Mouse (Mus musculus): Measurements from ENCODE around the gene Kank2. TPM values are rescaled to one million over a fixed set of nuclear protein-coding genes. Genes with fewer than 3 reads are reported as not detected.

Kank2 gene
- polyA plus RNA-seq, 1 experiment: 44.7 TPM

- no peak overlapping the region for H3K27ac ChIP-seq (ENCODE audit: insufficient read depth, low read length)
- TF ChIP-seq CTCF (IDR thresholded peaks at IDR 0.05; ENCODE audit: borderline replicate concordance, insufficient read depth, low read depth, low read length) (no peak), POLR2A (IDR thresholded peaks at IDR 0.05; ENCODE audit: borderline replicate concordance, insufficient read depth, low read length) (no peak)
- DNase-seq: no peak
- WGBS: 59% methylated on average over 14 of the region's 14 CpGs
- H3K4me3 ChIP-seq (replicated peaks; ENCODE audit: insufficient read depth, low read depth, low read length): no peak overlapping the region
- no peaks in the 10 kb centered on the region for H3K27me3 ChIP-seq (ENCODE audit: control insufficient read depth, insufficient read depth, low read length)
- peaks cover 12% of the 10 kb centered on the region for H3K4me1 ChIP-seq (ENCODE audit: control insufficient read depth, insufficient read depth, low read length)
These were observed 31.4 kb upstream of the Kank2 start for GRCm38 (mm10) chr9:21829834-21830460.

GRCm38 (mm10) chr9:21824366-21824765, 25.8 kb upstream of the Kank2 start:
- no peak for DNase-seq
- no peak overlapping the region for H3K4me3 ChIP-seq (replicated peaks; ENCODE audit: insufficient read depth, low read depth, low read length)
- no peak overlapping the region for H3K27ac ChIP-seq (ENCODE audit: insufficient read depth, low read length)
- no peaks in the 10 kb centered on the region for H3K27me3 ChIP-seq (ENCODE audit: control insufficient read depth, insufficient read depth, low read length)
- WGBS: 78% methylated on average over 10 of the region's 10 CpGs
- no peak for TF ChIP-seq CTCF (IDR thresholded peaks at IDR 0.05; ENCODE audit: borderline replicate concordance, insufficient read depth, low read depth, low read length)
- peaks cover 11% of the 10 kb centered on the region for H3K4me1 ChIP-seq (ENCODE audit: control insufficient read depth, insufficient read depth, low read length)

GRCm38 (mm10) chr9:21823957-21824356, 25.4 kb upstream of the Kank2 start:
- no peaks in the 10 kb centered on the region for H3K27me3 ChIP-seq (ENCODE audit: control insufficient read depth, insufficient read depth, low read length)
- no peak overlapping the region for H3K27ac ChIP-seq (ENCODE audit: insufficient read depth, low read length)
- H3K4me1 ChIP-seq (ENCODE audit: control insufficient read depth, insufficient read depth, low read length): peaks cover 14% of the 10 kb centered on the region
- no peak overlapping the region for H3K4me3 ChIP-seq (replicated peaks; ENCODE audit: insufficient read depth, low read depth, low read length)
- TF ChIP-seq POLR2A (IDR thresholded peaks at IDR 0.05; ENCODE audit: borderline replicate concordance, insufficient read depth, low read length) (no peak), CTCF (IDR thresholded peaks at IDR 0.05; ENCODE audit: borderline replicate concordance, insufficient read depth, low read depth, low read length) (no peak)
- no peak for DNase-seq
- WGBS: 75% methylated on average over 4 of the region's 4 CpGs

GRCm38 (mm10) chr9:21822686-21823085, 24.1 kb upstream of the Kank2 start:
- Histone ChIP-seq H3K27ac (ENCODE audit: insufficient read depth, low read length) (no peak overlapping the region), H3K4me3 (replicated peaks; ENCODE audit: insufficient read depth, low read depth, low read length) (no peak overlapping the region), H3K4me1 (ENCODE audit: control insufficient read depth, insufficient read depth, low read length) (peaks cover 14% of the 10 kb centered on the region), H3K27me3 (ENCODE audit: control insufficient read depth, insufficient read depth, low read length) (no peaks in the 10 kb centered on the region)
- no peak for DNase-seq
- TF ChIP-seq POLR2A (IDR thresholded peaks at IDR 0.05; ENCODE audit: borderline replicate concordance, insufficient read depth, low read length): no peak
- TF ChIP-seq CTCF (IDR thresholded peaks at IDR 0.05; ENCODE audit: borderline replicate concordance, insufficient read depth, low read depth, low read length): no peak
- 66% methylated on average over 6 of the region's 6 CpGs for WGBS

GRCm38 (mm10) chr9:21820183-21820582, 21.6 kb upstream of the Kank2 start:
- H3K27ac ChIP-seq (ENCODE audit: insufficient read depth, low read length): no peak overlapping the region
- no peak overlapping the region for H3K4me3 ChIP-seq (replicated peaks; ENCODE audit: insufficient read depth, low read depth, low read length)
- H3K27me3 ChIP-seq (ENCODE audit: control insufficient read depth, insufficient read depth, low read length): no peaks in the 10 kb centered on the region
- no peak for DNase-seq
- TF ChIP-seq CTCF (IDR thresholded peaks at IDR 0.05; ENCODE audit: borderline replicate concordance, insufficient read depth, low read depth, low read length): no peak
- TF ChIP-seq POLR2A (IDR thresholded peaks at IDR 0.05; ENCODE audit: borderline replicate concordance, insufficient read depth, low read length): no peak
- WGBS: 61% methylated on average over 12 of the region's 12 CpGs
- peaks cover 20% of the 10 kb centered on the region for H3K4me1 ChIP-seq (ENCODE audit: control insufficient read depth, insufficient read depth, low read length)

- no peaks in the 10 kb centered on the region for H3K27me3 ChIP-seq (ENCODE audit: control insufficient read depth, insufficient read depth, low read length)
- DNase-seq: peak; percentile 63 to 73
- 43% methylated on average over 2 of the region's 2 CpGs for WGBS
These were observed 20.7 kb upstream of the Kank2 start for GRCm38 (mm10) chr9:21819181-21819729.

GRCm38 (mm10) chr9:21818561-21818960, 20.0 kb upstream of the Kank2 start:
- TF ChIP-seq POLR2A (IDR thresholded peaks at IDR 0.05; ENCODE audit: borderline replicate concordance, insufficient read depth, low read length): no peak
- TF ChIP-seq CTCF (IDR thresholded peaks at IDR 0.05; ENCODE audit: borderline replicate concordance, insufficient read depth, low read depth, low read length): no peak
- H3K4me1 ChIP-seq (ENCODE audit: control insufficient read depth, insufficient read depth, low read length): peaks cover 20% of the 10 kb centered on the region
- no peak overlapping the region for H3K27ac ChIP-seq (ENCODE audit: insufficient read depth, low read length)
- WGBS: 76% methylated on average over 6 of the region's 6 CpGs
- H3K4me3 ChIP-seq (replicated peaks; ENCODE audit: insufficient read depth, low read depth, low read length): no peak overlapping the region
- H3K27me3 ChIP-seq (ENCODE audit: control insufficient read depth, insufficient read depth, low read length): no peaks in the 10 kb centered on the region
- no peak for DNase-seq

More at GRCm38 (mm10) chr9:21819181-21819729, 20.7 kb upstream of the Kank2 start:
- Histone ChIP-seq H3K27ac (ENCODE audit: insufficient read depth, low read length) (no peak overlapping the region), H3K4me1 (ENCODE audit: control insufficient read depth, insufficient read depth, low read length) (peaks cover 20% of the 10 kb centered on the region), H3K4me3 (replicated peaks; ENCODE audit: insufficient read depth, low read depth, low read length) (no peak overlapping the region)
- TF ChIP-seq POLR2A (IDR thresholded peaks at IDR 0.05; ENCODE audit: borderline replicate concordance, insufficient read depth, low read length) (no peak), CTCF (IDR thresholded peaks at IDR 0.05; ENCODE audit: borderline replicate concordance, insufficient read depth, low read depth, low read length) (no peak)

- Histone ChIP-seq H3K27ac (ENCODE audit: insufficient read depth, low read length) (no peak overlapping the region), H3K4me3 (replicated peaks; ENCODE audit: insufficient read depth, low read depth, low read length) (no peak overlapping the region), H3K27me3 (ENCODE audit: control insufficient read depth, insufficient read depth, low read length) (no peaks in the 10 kb centered on the region), H3K4me1 (ENCODE audit: control insufficient read depth, insufficient read depth, low read length) (peaks cover 20% of the 10 kb centered on the region)
- DNase-seq: no peak
- 79% methylated on average over 4 of the region's 4 CpGs for WGBS
- TF ChIP-seq POLR2A (IDR thresholded peaks at IDR 0.05; ENCODE audit: borderline replicate concordance, insufficient read depth, low read length): no peak
- TF ChIP-seq CTCF (IDR thresholded peaks at IDR 0.05; ENCODE audit: borderline replicate concordance, insufficient read depth, low read depth, low read length): no peak
These were observed 19.6 kb upstream of the Kank2 start for GRCm38 (mm10) chr9:21818125-21818524.

Measured in cerebellum, adult 2 months (tissue).